Comparison of ENCODE assay signal across 19 mouse cellular contexts in genomic region chr4:123447251-123447650, GRCm38 (mm10).
DNase-seq lines count a peak whose midpoint lies in the region; ATAC-seq and TF ChIP-seq lines count a peak whose summit lies in the region.
"Had no signal": no experiment of that assay in that cellular context is flagged by ENCODE, and none has a peak within 500 bp of the region (broad histone marks: within the 10 kb centered on the region; RNA-seq: fewer than 3 reads in every experiment).

No protein-coding gene starts in this region.

- 72% methylated on average over 3 of the region's 3 CpGs for WGBS in hindbrain, embryonic 13.5 days
- WGBS in hindbrain, embryonic 12.5 days, result 77% methylated on average over 3 of the region's 3 CpGs
- 31% methylated on average over 3 of the region's 3 CpGs for WGBS in heart, embryonic 12.5 days

- no peak overlapping the region for H3ac ChIP-seq in C2C12 (ENCODE audit: control insufficient read depth, insufficient read length, low read depth)

- TF ChIP-seq CTCF in C2C12 (IDR thresholded peaks at IDR 0.05; ENCODE audit: control insufficient read depth, insufficient read depth, insufficient read length), result no peak
- TF ChIP-seq CTCF in layer of hippocampus, adult 2 months (conservative IDR thresholded peaks at IDR 0.05), result no peak

- no peak for ATAC-seq in hindbrain, embryonic 13.5 days (ENCODE audit: low FRiP score)
- ATAC-seq in hindbrain, embryonic 12.5 days (ENCODE audit: low FRiP score), result no peak
- ATAC-seq in heart, embryonic 12.5 days (ENCODE audit: insufficient number of reproducible peaks, low FRiP score), result no peak
- ATAC-seq in megakaryocyte progenitor cell, adult 5-6 weeks (replicated peaks; ENCODE audit: poor library complexity), result no peak
- ATAC-seq: CD4-positive, CD25-positive, alpha-beta regulatory T cell, adult 4 months; hindbrain, embryonic 16.5 days; liver, postnatal 0 days had no signal

- no peaks in the 10 kb centered on the region for H3K9me3 ChIP-seq in hindbrain, embryonic 13.5 days
- no peaks in the 10 kb centered on the region for H3K9me3 ChIP-seq in hindbrain, embryonic 12.5 days (replicated peaks)
- H3K9me3 ChIP-seq in heart, embryonic 12.5 days (replicated peaks), result no peaks in the 10 kb centered on the region
- H3K9me3 ChIP-seq: embryonic facial prominence, embryonic 10.5 days; limb, embryonic 15.5 days; neural tube, embryonic 12.5 days had no signal

- H3K4me2 ChIP-seq in hindbrain, embryonic 13.5 days, result no peak overlapping the region
- no peak overlapping the region for H3K4me2 ChIP-seq in hindbrain, embryonic 12.5 days (replicated peaks)
- no peak overlapping the region for H3K4me2 ChIP-seq in heart, embryonic 12.5 days
- H3K4me2 ChIP-seq: limb, embryonic 15.5 days; neural tube, embryonic 12.5 days had no signal

- H3K79me2 ChIP-seq in C2C12 (ENCODE audit: control insufficient read depth, insufficient read depth), result no peaks in the 10 kb centered on the region

- DNase-seq in brain, adult 2 months (ENCODE audit: low read depth, low spot score), result peak; percentile 24
- DNase-seq in layer of hippocampus, adult 2 months (ENCODE audit: low spot score in 2 of 2), result no peak
- no peak for DNase-seq in right cerebral cortex, postnatal 25 days
- DNase-seq: adrenal gland, postnatal 25 days; cerebellum, adult 9-11 months; kidney, adult 18-20 months; liver, postnatal 0 days; spleen, adult 18-20 months; thymus, postnatal 25 days had no signal

- no peaks in the 10 kb centered on the region for H3K27me3 ChIP-seq in hindbrain, embryonic 13.5 days
- no peaks in the 10 kb centered on the region for H3K27me3 ChIP-seq in hindbrain, embryonic 12.5 days
- H3K27me3 ChIP-seq in C2C12 (ENCODE audit: control insufficient read depth, insufficient read depth, insufficient read length), result no peaks in the 10 kb centered on the region
- H3K27me3 ChIP-seq in heart, embryonic 12.5 days (replicated peaks), result no peaks in the 10 kb centered on the region
- H3K27me3 ChIP-seq: limb, embryonic 15.5 days; neural tube, embryonic 12.5 days had no signal

- no peak overlapping the region for H3K9ac ChIP-seq in hindbrain, embryonic 13.5 days
- no peak overlapping the region for H3K9ac ChIP-seq in hindbrain, embryonic 12.5 days
- H3K9ac ChIP-seq in heart, embryonic 12.5 days, result no peak overlapping the region
- H3K9ac ChIP-seq: limb, embryonic 15.5 days; liver, postnatal 0 days; neural tube, embryonic 12.5 days had no signal

- no peaks in the 10 kb centered on the region for H3K79me3 ChIP-seq in C2C12 (ENCODE audit: low read depth)

- no peak overlapping the region for H3K4me3 ChIP-seq in hindbrain, embryonic 13.5 days
- H3K4me3 ChIP-seq in hindbrain, embryonic 12.5 days, result no peak overlapping the region
- H3K4me3 ChIP-seq in C2C12 (ENCODE audit: insufficient read depth, poor library complexity, severe bottlenecking), result no peak overlapping the region
- no peak overlapping the region for H3K4me3 ChIP-seq in heart, embryonic 12.5 days
- H3K4me3 ChIP-seq in layer of hippocampus, adult 2 months, result no peak overlapping the region
- H3K4me3 ChIP-seq: embryonic facial prominence, embryonic 10.5 days; limb, embryonic 15.5 days; neural tube, embryonic 12.5 days had no signal

- 0 out of 2 replicates have a peak overlapping the region, but pooled peaks have one; percentile 31 for H3K27ac ChIP-seq in hindbrain, embryonic 13.5 days
- H3K27ac ChIP-seq in hindbrain, embryonic 12.5 days, result no peak overlapping the region
- H3K27ac ChIP-seq in heart, embryonic 12.5 days (ENCODE audit: poor library complexity, severe bottlenecking), result peak overlapping the region; percentile 29
- no peak overlapping the region for H3K27ac ChIP-seq in layer of hippocampus, adult 2 months
- H3K27ac ChIP-seq: embryonic facial prominence, embryonic 10.5 days; limb, embryonic 15.5 days; neural tube, embryonic 12.5 days had no signal

- H3K36me3 ChIP-seq in hindbrain, embryonic 13.5 days, result peaks cover 72% of the 10 kb centered on the region
- H3K36me3 ChIP-seq in hindbrain, embryonic 12.5 days, result peaks cover 73% of the 10 kb centered on the region
- H3K36me3 ChIP-seq in C2C12 (ENCODE audit: control insufficient read depth, insufficient read depth), result peaks cover 43% of the 10 kb centered on the region
- peaks cover 66% of the 10 kb centered on the region for H3K36me3 ChIP-seq in heart, embryonic 12.5 days

- no peaks in the 10 kb centered on the region for H3K4me1 ChIP-seq in hindbrain, embryonic 13.5 days (replicated peaks)
- no peaks in the 10 kb centered on the region for H3K4me1 ChIP-seq in hindbrain, embryonic 12.5 days
- H3K4me1 ChIP-seq in heart, embryonic 12.5 days (replicated peaks), result peaks cover 16% of the 10 kb centered on the region
- H3K4me1 ChIP-seq: embryonic facial prominence, embryonic 10.5 days; limb, embryonic 15.5 days; neural tube, embryonic 12.5 days had no signal

TF ChIP-seq in C2C12, 6 proteins besides CTCF, POLR2A, EP300 and RAD21:
- TF ChIP-seq MYOD1 (IDR thresholded peaks at IDR 0.05; ENCODE audit: control insufficient read depth, insufficient read length, low read depth), result peak; percentile 83
- no peak for TF ChIP-seq MAX (IDR thresholded peaks at IDR 0.05)
- no peak for TF ChIP-seq FOSL1 (IDR thresholded peaks at IDR 0.05; ENCODE audit: insufficient read depth, low read length, poor library complexity, severe bottlenecking)
- no peak for TF ChIP-seq CEBPB (IDR thresholded peaks at IDR 0.05; ENCODE audit: low read depth)
TF ChIP-seq in C2C12: peak in this region for 1.

Comparison
In these comparisons a context has a peak if more than half of its experiments do, and no peak if none do; other contexts are left out.
1. H3K27ac ChIP-seq: peak in hindbrain, embryonic 13.5 days (single experiment) and heart, embryonic 12.5 days (single experiment); none in hindbrain, embryonic 12.5 days (single experiment) and layer of hippocampus, adult 2 months (single experiment).